Mouse (Mus musculus) CH12.LX (cell line): ENCODE data around the gene Ubfd1. TPM values are rescaled to one million over a fixed set of nuclear protein-coding genes. Genes with fewer than 3 reads are reported as not detected.

Experiments
- DNase-seq: peaks from one replicate; pipeline ENCODE4 v3.0.0-alpha.2; 2013; ENCODE audit errors: extremely low read depth
- H3K27ac ChIP-seq: 2 replicates; pipeline ENCODE4 v1.5.1; 2012; ENCODE audit warnings: low read depth, mild to moderate bottlenecking, control low read depth, moderate library complexity; ENCODE audit not compliant: insufficient read depth
- H3K27me3 ChIP-seq: replicated peaks from 2 replicates; pipeline ENCODE3; 2012; ENCODE audit warnings: inconsistent platforms
- H3K36me3 ChIP-seq, 2 experiments: replicated peaks in 1 of 2; 2 replicates each; pipeline versions ENCODE3 to v1.6.1; 2012; ENCODE audit warnings: inconsistent platforms in 1 of 2, low read length in 1 of 2, mild to moderate bottlenecking in 1 of 2, mixed read lengths in 1 of 2, moderate library complexity in 1 of 2; ENCODE audit not compliant: control insufficient read depth in 1 of 2, insufficient read depth in 1 of 2
- H3K4me1 ChIP-seq, 2 experiments: 2 replicates each; pipeline ENCODE4 v1.6.1; 2012; ENCODE audit warnings: inconsistent platforms in 1 of 2, moderate library complexity in 1 of 2; ENCODE audit not compliant: insufficient read depth in 2 of 2, control insufficient read depth in 1 of 2
- H3K4me2 ChIP-seq: 2 replicates; pipeline ENCODE4 v1.6.1; 2012; ENCODE audit warnings: low read depth, mild to moderate bottlenecking, control low read depth; ENCODE audit not compliant: poor library complexity, insufficient read depth, severe bottlenecking
- H3K4me3 ChIP-seq, 3 experiments: fragments of 150-350 bp in 1 of 3; sonication (generic) in 1 of 3; replicated peaks in 1 of 3; 2 replicates each; pipeline versions ENCODE3 to v1.5.1; 2011 to 2012; ENCODE audit warnings: low read depth in 2 of 3, low read length in 2 of 3, mild to moderate bottlenecking in 2 of 3, moderate library complexity in 2 of 3, control low read depth in 1 of 3, improper control_type of control experiment in 1 of 3, inconsistent platforms in 1 of 3, mixed read lengths in 1 of 3; ENCODE audit not compliant: poor library complexity in 1 of 3
- H3K79me2 ChIP-seq: replicated peaks from 2 replicates; pipeline ENCODE4 v1.6.1; 2012; ENCODE audit warnings: mild to moderate bottlenecking, moderate library complexity; ENCODE audit not compliant: control insufficient read depth, poor library complexity, insufficient read depth, severe bottlenecking; ENCODE audit errors: extremely low read depth
- H3K9ac ChIP-seq: 2 replicates; pipeline ENCODE4 v1.6.1; 2012; ENCODE audit warnings: low read depth, mild to moderate bottlenecking, control low read depth, moderate library complexity; ENCODE audit not compliant: insufficient read depth
- H3K9me3 ChIP-seq: replicated peaks from 2 replicates; pipeline ENCODE3; 2012; ENCODE audit warnings: low read length, inconsistent platforms, mixed read lengths
- CHD1 ChIP-seq: IDR thresholded peaks from 2 replicates; pipeline ENCODE4 v1.6.1; 2012; ENCODE audit warnings: low read depth, low read length, improper control_type of control experiment, inconsistent platforms
- CHD2 ChIP-seq: IDR thresholded peaks from 2 replicates; pipeline ENCODE4 v1.6.1; 2011; ENCODE audit warnings: low read length, improper control_type of control experiment
- CTCF ChIP-seq, 2 experiments: IDR thresholded peaks in 1 of 2; conservative IDR thresholded peaks in 1 of 2; 2 replicates each; pipeline ENCODE4 v1.5.1; 2011 to 2012; ENCODE audit warnings: low read depth in 2 of 2, low read length in 2 of 2, improper control_type of control experiment in 1 of 2, inconsistent platforms in 1 of 2, mild to moderate bottlenecking in 1 of 2, moderate library complexity in 1 of 2
- HCFC1 ChIP-seq: IDR thresholded peaks from 2 replicates; pipeline ENCODE4 v1.6.1; 2012; ENCODE audit warnings: low read depth, mild to moderate bottlenecking, inconsistent platforms, low read length, improper control_type of control experiment
- IRF4 ChIP-seq: IDR thresholded peaks from 2 replicates; pipeline ENCODE4 v1.6.1; 2014; ENCODE audit warnings: low read depth, mild to moderate bottlenecking, inconsistent platforms, low read length, improper control_type of control experiment
- KAT2A ChIP-seq: IDR thresholded peaks from 2 replicates; pipeline ENCODE4 v1.6.1; 2012; ENCODE audit warnings: low read length, improper control_type of control experiment, inconsistent platforms; ENCODE audit not compliant: insufficient replicate concordance
- MAX ChIP-seq: IDR thresholded peaks from 2 replicates; pipeline ENCODE4 v1.6.1; 2011; ENCODE audit warnings: low read length, improper control_type of control experiment
- NRF1 ChIP-seq: IDR thresholded peaks from 2 replicates; pipeline ENCODE4 v1.6.1; 2014; ENCODE audit warnings: low read depth, mild to moderate bottlenecking, inconsistent platforms, low read length, improper control_type of control experiment, moderate library complexity
- RAD21 ChIP-seq: IDR thresholded peaks from 2 replicates; pipeline ENCODE4 v1.6.1; 2011; ENCODE audit warnings: low read depth, mild to moderate bottlenecking, low read length, improper control_type of control experiment, moderate library complexity
- RCOR1 ChIP-seq: conservative IDR thresholded peaks from 2 replicates; pipeline ENCODE4 v1.6.1; 2012; ENCODE audit warnings: low read depth, mild to moderate bottlenecking, inconsistent platforms, low read length, improper control_type of control experiment
- SMC3 ChIP-seq: IDR thresholded peaks from 2 replicates; pipeline ENCODE4 v1.6.1; 2011; ENCODE audit warnings: low read depth, low read length, improper control_type of control experiment
- TBP ChIP-seq: conservative IDR thresholded peaks from 2 replicates; pipeline ENCODE4 v1.6.1; 2011; ENCODE audit warnings: low read depth, low read length, improper control_type of control experiment
- TCF12 ChIP-seq: IDR thresholded peaks from 2 replicates; pipeline ENCODE4 v1.6.1; 2014; ENCODE audit warnings: low read depth, mild to moderate bottlenecking, inconsistent platforms, low read length, improper control_type of control experiment
- USF1 ChIP-seq: IDR thresholded peaks from 2 replicates; pipeline ENCODE4 v1.6.1; 2014; ENCODE audit warnings: low read depth, mild to moderate bottlenecking, inconsistent platforms, low read length, improper control_type of control experiment
- USF2 ChIP-seq: conservative IDR thresholded peaks from 2 replicates; pipeline ENCODE4 v1.6.1; 2011; ENCODE audit warnings: low read depth, low read length, improper control_type of control experiment
- ZMIZ1 ChIP-seq: IDR thresholded peaks from 2 replicates; pipeline ENCODE4 v1.6.1; 2012; ENCODE audit warnings: low read depth, mild to moderate bottlenecking, inconsistent platforms, low read length, improper control_type of control experiment
- dilution Hi-C: fragments of 300-500 bp; cut with MboI; formaldehyde crosslinking; loops from 2 replicates; pipeline ENCODE4 v1.14.3; 2020; ENCODE audit warnings: low sequenced_read_pairs; ENCODE audit not compliant: extremely low pct_unique_long_range_greater_than_20kb, extremely low pct_ligation_motif_present
- in situ Hi-C: fragments of 300-500 bp; cut with MboI; formaldehyde crosslinking; loops from 3 replicates; pipeline ENCODE4 v1.14.3; 2019; ENCODE audit warnings: low sequenced_read_pairs, low pct_ligation_motif_present, low pct_unique_long_range_greater_than_20kb, mixed read lengths
- polyA plus RNA-seq: library from polyadenylated mRNA; unstranded; fragments of >175 nt; gene quantifications from 2 replicates; pipeline ENCODE4 v1.2.1, GENCODE M21; 2012; ENCODE audit warnings: low read depth; ENCODE audit not compliant: insufficient read length
- total RNA-seq, 2 experiments: library from RNA; depleted of rRNA; stranded (reverse); fragments of 300-350 nt in 1 of 2; fragments of >200 nt in 1 of 2; gene quantifications; 2 replicates each; pipeline ENCODE4 v1.2.3; 2012 to 2014

Ubfd1 gene
- total and polyA plus RNA-seq, 3 experiments, result 26.9 to 51.8 (median 36.5) TPM

DNA sequence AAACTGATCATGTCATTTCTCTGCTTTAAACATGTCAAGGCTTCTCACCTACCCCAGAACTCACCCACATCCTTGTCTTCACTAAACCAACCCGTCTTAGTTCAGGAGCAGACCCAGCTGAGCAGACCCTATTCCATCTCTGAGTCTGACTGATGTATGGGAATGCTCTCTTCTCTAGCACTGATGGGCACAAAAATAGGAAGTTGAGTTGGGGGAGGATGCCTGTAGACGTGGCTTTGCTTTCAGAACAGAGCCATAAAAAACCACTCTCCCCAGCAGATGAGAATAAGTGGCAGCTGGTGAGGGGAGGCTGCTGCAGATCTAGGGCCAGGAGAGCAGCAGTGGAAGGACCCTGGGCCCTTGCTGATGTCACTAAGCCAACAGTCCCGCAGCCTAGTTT, 33.6 kb upstream of the Ubfd1 start:
- in situ Hi-C loops (no loop called here), dilution Hi-C loops (no loop called here)
- no peak overlapping the region for H3K4me2 ChIP-seq
- no peak overlapping the region for H3K4me3 ChIP-seq
- no peak overlapping the region for H3K9ac ChIP-seq
- TF ChIP-seq IRF4 (no peak), USF1 (no peak), TBP (no peak), CHD1 (no peak), HCFC1 (no peak), ZMIZ1 (no peak), RCOR1 (no peak), NRF1 (no peak), USF2 (no peak), KAT2A (no peak), MAX (no peak)
- TF ChIP-seq, all 38 proteins: peak for 0
- Histone ChIP-seq H3K4me1 (peaks cover 3 to 23% of the 10 kb centered on the region in 2 experiments; a peak in 2 of 4 replicates), H3K9me3 (peaks cover 2% of the 10 kb centered on the region), H3K36me3 (peaks cover 8 to 14% of the 10 kb centered on the region in 2 experiments), H3K79me2 (no peaks in the 10 kb centered on the region), H3K27me3 (no peaks in the 10 kb centered on the region), H3K27ac (no peak overlapping the region)
- DNase-seq, result no peak

- no peak for TF ChIP-seq TCF12
- peak; percentile 29; the same call in 1 of the 2 replicates for TF ChIP-seq SMC3
- TF ChIP-seq CTCF (conservative IDR thresholded peaks at IDR 0.05 in 1 of 2, IDR thresholded peaks at IDR 0.05 in 1 of 2; ENCODE audit: low read depth in 2 of 2, low read length in 2 of 2), result peak in 1 of 2 experiments; percentile 57; a peak in 2 of 4 replicates
- no peak for TF ChIP-seq CHD2
- peak; percentile 58 for TF ChIP-seq RAD21
- TF ChIP-seq, all 38 proteins: peak for 3
- Histone ChIP-seq H3K79me2 (no peaks in the 10 kb centered on the region), H3K9ac (no peak overlapping the region), H3K27me3 (no peaks in the 10 kb centered on the region), H3K36me3 (peaks cover 13 to 24% of the 10 kb centered on the region in 2 experiments), H3K4me2 (no peak overlapping the region), H3K4me1 (peaks cover 3 to 23% of the 10 kb centered on the region in 2 experiments; a peak in 2 of 4 replicates), H3K4me3 (no peak overlapping the region), H3K27ac (no peak overlapping the region), H3K9me3 (peaks cover 2% of the 10 kb centered on the region)
- dilution Hi-C loops, result no loop called here
- in situ Hi-C loops, result no loop called here
- peak; percentile 31 for DNase-seq
Measured at GRCm38 (mm10) chr7:122034348-122034747, 32.6 kb upstream of the Ubfd1 start.
